Mouse (Mus musculus) lung, postnatal 0 days (tissue): ENCODE data around the gene Apopt1. TPM values are rescaled to one million over a fixed set of nuclear protein-coding genes. Genes with fewer than 3 reads are reported as not detected.

Experiments used
- ATAC-seq: fragments of 200-750 bp; cut with Nextera tagmentation; 2 replicates; pipeline ENCODE4 v1.8.0; 2017; ENCODE audit warnings: moderate library complexity
- DNase-seq: peaks from one replicate; pipeline ENCODE4 v3.0.0-alpha.2; 2016; ENCODE audit warnings: low spot score
- H3K27ac ChIP-seq: fragments of 300-500 bp; sonication (generic); 2 replicates; pipeline ENCODE4 v1.5.1; 2014; ENCODE audit warnings: antibody characterized with exemption, mild to moderate bottlenecking, low read length, mixed read lengths
- H3K27me3 ChIP-seq: fragments of 300-500 bp; sonication (generic); replicated peaks from 2 replicates; pipeline ENCODE4 v1.6.1; 2014; ENCODE audit warnings: low read length, mixed read lengths; ENCODE audit not compliant: insufficient read depth
- H3K36me3 ChIP-seq: fragments of 300-500 bp; sonication (generic); 2 replicates; pipeline ENCODE4 v1.6.1; 2014; ENCODE audit warnings: low read length, mixed read lengths; ENCODE audit not compliant: insufficient read depth
- H3K4me1 ChIP-seq: fragments of 300-500 bp; sonication (generic); 2 replicates; pipeline ENCODE4 v1.6.1; 2014; ENCODE audit warnings: antibody characterized with exemption, low read depth, low read length, mixed read lengths; ENCODE audit not compliant: insufficient read depth
- H3K4me2 ChIP-seq: fragments of 300-500 bp; sonication (generic); replicated peaks from 2 replicates; pipeline ENCODE4 v1.6.1; 2014; ENCODE audit warnings: low read depth, mild to moderate bottlenecking, low read length, moderate library complexity, mixed read lengths
- H3K4me3 ChIP-seq: fragments of 300-500 bp; sonication (generic); 2 replicates; pipeline ENCODE4 v1.5.1; 2014; ENCODE audit warnings: low read depth, low read length
- H3K9ac ChIP-seq: fragments of 300-500 bp; sonication (generic); replicated peaks from 2 replicates; pipeline ENCODE4 v1.6.1; 2014; ENCODE audit warnings: low read depth, mild to moderate bottlenecking
- H3K9me3 ChIP-seq: fragments of 300-500 bp; sonication (generic); 2 replicates; pipeline ENCODE4 v1.6.1; 2016; ENCODE audit warnings: low read length, mixed read lengths
- CTCF ChIP-seq: IDR thresholded peaks from 2 replicates; pipeline ENCODE4 v1.5.1; 2016; ENCODE audit warnings: antibody characterized with exemption, mild to moderate bottlenecking
- EP300 ChIP-seq: IDR thresholded peaks from 2 replicates; pipeline ENCODE4 v1.6.1; 2016; ENCODE audit warnings: antibody characterized with exemption, mild to moderate bottlenecking, control low read depth
- WGBS: fragments of 180-500 bp; shearing (Covaris S2); extraction: QIAGEN DNeasy Blood & Tissue Kit; methylation state at CpG from one replicate; pipeline ENCODE4 v1.1.7; 2014; 5-methylcytosine and 5-hydroxymethylcytosine counted together
- polyA plus RNA-seq: library from polyadenylated mRNA; unstranded; fragments of >200 nt; fragmentation: Nextera tagmentation; extraction: Ambion mirVana; gene quantifications from 2 replicates; pipeline ENCODE4 v1.2.1, GENCODE M21; 2015

The Apopt1 gene
- polyA plus RNA-seq, 1 experiment from 2014 or later: 42.3 TPM

- peak overlapping the region; percentile 94 for H3K9ac ChIP-seq
These were observed 46.4 kb downstream of the Apopt1 start for GRCm38 (mm10) chr12:111759176-111760061.

DNA sequence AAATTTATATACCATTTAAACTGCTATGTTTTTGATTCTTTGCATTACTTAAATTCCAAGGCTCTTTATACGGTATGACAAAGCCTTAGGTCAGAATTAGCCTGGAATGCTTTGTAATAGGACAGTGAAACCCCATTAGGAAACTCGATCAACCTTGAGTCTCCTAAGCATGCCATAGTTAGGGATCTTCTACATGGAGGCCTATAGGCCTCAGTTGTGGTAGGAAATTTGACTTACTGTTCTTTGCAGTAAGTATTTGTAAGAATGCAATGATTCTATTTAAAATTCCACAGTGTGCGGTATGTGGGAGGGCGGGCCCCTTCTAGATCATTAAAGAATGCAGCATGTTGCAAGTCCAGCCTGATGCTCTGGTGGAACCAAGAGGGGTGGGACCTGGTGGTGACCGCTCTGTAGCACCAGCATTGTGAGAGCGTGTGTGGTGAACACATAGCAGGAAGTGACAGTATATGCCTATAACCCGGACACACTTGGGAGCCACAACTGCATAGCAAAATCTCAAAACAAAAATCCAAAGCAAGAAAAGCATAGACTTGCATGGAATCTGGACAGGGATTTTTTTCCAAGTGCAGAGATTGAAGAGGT lies 47.3 kb downstream of the Apopt1 start:
- 29% methylated on average over 7 of the region's 7 CpGs for WGBS
- no peaks in the 10 kb centered on the region for H3K9me3 ChIP-seq
- DNase-seq (peak; percentile 79), ATAC-seq (peak; percentile 47)
- H3K36me3 ChIP-seq: no peaks in the 10 kb centered on the region
- no peaks in the 10 kb centered on the region for H3K27me3 ChIP-seq
- H3K4me2 ChIP-seq: peak overlapping the region; percentile 98
- peak overlapping the region; percentile 91 for H3K4me3 ChIP-seq
- peak overlapping the region; percentile 95 for H3K27ac ChIP-seq
- peaks cover 18% of the 10 kb centered on the region; the same call in 1 of the 2 replicates for H3K4me1 ChIP-seq
- 0 out of 2 replicates have a peak overlapping the region, but pooled peaks have one; percentile 32 for H3K9ac ChIP-seq
- TF ChIP-seq CTCF (no peak), EP300 (peak; percentile 49)

More at GRCm38 (mm10) chr12:111759176-111760061, 46.4 kb downstream of the Apopt1 start:
- 2% methylated on average over 34 of the region's 35 CpGs for WGBS
- Histone ChIP-seq H3K27me3 (no peaks in the 10 kb centered on the region), H3K4me1 (peaks cover 18% of the 10 kb centered on the region; the same call in 1 of the 2 replicates), H3K4me2 (peak overlapping the region; percentile 98), H3K9me3 (no peaks in the 10 kb centered on the region), H3K27ac (peak overlapping the region; percentile 95), H3K4me3 (peak overlapping the region; percentile 91), H3K36me3 (no peaks in the 10 kb centered on the region)
- peak; percentile 84 for DNase-seq
- ATAC-seq: peak; percentile 70
- TF ChIP-seq EP300: no peak
- peak; percentile 11; the same call in 1 of the 2 replicates for TF ChIP-seq CTCF

DNA sequence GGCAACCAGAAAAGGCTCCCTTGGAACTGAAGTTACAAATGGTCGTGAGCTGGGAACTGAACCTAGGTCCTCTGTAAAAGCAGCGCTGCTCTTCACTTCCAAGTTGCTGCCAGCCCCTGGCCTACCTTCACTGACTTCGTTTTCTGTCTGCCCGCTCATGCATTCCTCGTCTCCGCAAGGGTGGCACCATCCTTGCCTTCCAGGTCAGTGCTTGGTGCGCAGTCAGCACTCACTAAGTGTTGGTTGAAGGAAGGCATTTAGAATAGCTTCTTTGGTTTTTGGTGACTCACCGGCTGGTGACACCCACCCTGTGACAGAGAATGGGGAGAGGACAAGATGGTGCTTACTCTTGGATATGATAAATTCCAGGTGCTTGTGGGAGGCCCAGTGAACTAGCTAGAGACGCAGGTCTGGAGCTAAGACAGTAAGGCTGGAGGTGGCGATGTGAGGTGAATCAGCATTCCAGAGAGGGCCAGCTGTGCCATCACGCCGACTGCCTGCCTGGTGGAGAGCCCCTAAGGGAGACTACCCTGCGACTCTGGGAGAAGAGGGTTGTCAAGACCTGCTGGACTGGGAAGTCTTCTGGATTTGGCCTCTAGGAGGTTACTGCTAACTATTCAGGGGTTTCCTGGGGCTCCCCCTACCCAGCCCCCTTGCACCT lies 49.7 kb downstream of the Apopt1 start:
- Histone ChIP-seq H3K27ac (no peak overlapping the region), H3K9ac (no peak overlapping the region), H3K4me1 (peaks cover 18% of the 10 kb centered on the region; the same call in 1 of the 2 replicates), H3K4me2 (no peak overlapping the region), H3K27me3 (no peaks in the 10 kb centered on the region), H3K9me3 (no peaks in the 10 kb centered on the region), H3K4me3 (no peak overlapping the region), H3K36me3 (no peaks in the 10 kb centered on the region)
- TF ChIP-seq EP300 (no peak), CTCF (no peak)
- ATAC-seq: no peak
- WGBS: 90% methylated on average over 13 of the region's 13 CpGs
- DNase-seq: no peak

DNA sequence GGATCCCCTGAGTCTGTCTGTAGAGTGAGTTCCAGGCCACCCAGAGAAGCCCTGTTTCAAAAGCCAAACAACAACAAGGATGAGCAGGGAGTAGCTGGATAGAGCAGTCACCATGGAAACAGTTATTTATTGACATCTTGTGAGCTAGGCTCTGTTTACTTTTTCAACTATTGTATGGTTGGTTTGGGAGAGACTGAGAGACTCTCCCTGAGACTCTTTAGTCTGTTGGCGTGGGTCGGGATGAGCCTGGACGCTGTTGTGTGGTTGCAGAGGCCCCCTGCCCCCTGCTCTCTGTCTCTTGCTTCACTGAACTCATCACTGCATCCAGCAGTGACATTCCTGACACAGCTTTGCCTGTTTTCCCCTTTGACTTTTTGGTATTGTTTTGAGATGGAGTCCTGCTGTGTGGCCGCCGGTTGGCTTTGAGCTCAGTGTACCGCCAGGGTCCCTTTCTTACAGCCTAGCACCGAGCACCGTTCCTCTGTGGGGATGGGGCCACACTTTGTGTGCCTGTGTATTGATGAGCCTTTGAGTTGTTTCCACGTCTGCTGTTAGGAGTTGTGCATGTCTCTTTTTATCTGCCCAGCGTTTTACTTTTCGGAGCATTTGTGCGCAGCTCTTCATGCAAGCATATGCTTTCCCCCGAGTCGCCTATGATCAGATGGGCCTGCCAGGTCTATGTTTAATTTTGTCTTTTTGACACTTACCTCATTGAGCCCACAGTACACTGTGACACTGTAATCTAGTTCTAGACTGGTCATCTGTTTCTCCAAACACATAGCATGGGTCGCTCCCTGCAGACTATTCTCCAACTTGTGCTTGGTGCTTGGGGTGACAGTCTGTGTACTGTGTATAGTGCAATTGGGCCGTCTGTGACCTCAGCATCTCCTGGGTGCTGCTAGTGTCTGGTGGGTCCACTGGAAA lies 53.5 kb downstream of the Apopt1 start:
- ATAC-seq: peak; percentile 57
- peaks cover 3% of the 10 kb centered on the region; the same call in 1 of the 2 replicates for H3K4me1 ChIP-seq
- peak; percentile 69 for DNase-seq
- no peak for TF ChIP-seq CTCF
- no peak for TF ChIP-seq EP300
- no peak overlapping the region for H3K9ac ChIP-seq
- no peaks in the 10 kb centered on the region for H3K9me3 ChIP-seq
- H3K27ac ChIP-seq: peak overlapping the region; percentile 47; the same call in 1 of the 2 replicates
- H3K4me2 ChIP-seq: no peak overlapping the region
- WGBS: 64% methylated on average over 16 of the region's 16 CpGs
- no peaks in the 10 kb centered on the region for H3K27me3 ChIP-seq
- H3K36me3 ChIP-seq: no peaks in the 10 kb centered on the region
- no peak overlapping the region for H3K4me3 ChIP-seq

DNA sequence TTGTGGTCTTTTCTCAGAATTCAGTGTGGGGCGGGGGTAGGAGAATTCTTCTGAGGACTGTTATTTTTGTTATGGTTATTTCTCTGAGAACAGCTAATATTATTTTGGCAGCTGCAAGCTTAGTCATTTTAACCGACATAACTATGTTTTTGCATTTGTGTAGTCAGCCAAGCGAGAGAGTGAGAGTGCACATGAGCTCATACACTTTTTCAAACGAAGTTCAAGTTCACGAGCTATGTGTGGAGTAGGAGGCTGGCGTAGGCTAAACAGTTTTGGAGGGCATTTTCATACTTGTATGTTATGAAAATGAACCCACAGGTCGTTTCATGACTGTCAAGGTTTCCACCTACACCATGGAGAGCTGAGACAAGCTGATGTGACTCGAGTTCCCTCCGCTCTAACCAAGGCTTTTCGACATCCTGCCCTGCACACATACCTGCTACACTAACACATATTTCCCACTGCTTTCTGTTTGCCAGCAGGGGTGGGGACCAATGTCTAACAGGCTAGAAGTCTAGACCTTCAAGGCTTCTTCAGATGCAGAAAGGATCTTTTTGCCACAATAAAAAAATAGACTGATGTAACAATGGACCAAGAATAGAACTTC lies 55.4 kb downstream of the Apopt1 start:
- no peak overlapping the region for H3K27ac ChIP-seq
- no peak overlapping the region for H3K9ac ChIP-seq
- TF ChIP-seq CTCF (no peak), EP300 (no peak)
- no peaks in the 10 kb centered on the region for H3K27me3 ChIP-seq
- 83% methylated on average over 10 of the region's 10 CpGs for WGBS
- H3K4me2 ChIP-seq: no peak overlapping the region
- no peak overlapping the region for H3K4me3 ChIP-seq
- peaks cover 5% of the 10 kb centered on the region; the same call in 1 of the 2 replicates for H3K36me3 ChIP-seq
- no peaks in the 10 kb centered on the region for H3K9me3 ChIP-seq
- no peak for ATAC-seq
- DNase-seq: peak; percentile 36
- peaks cover 3% of the 10 kb centered on the region; the same call in 1 of the 2 replicates for H3K4me1 ChIP-seq
